Mouse (Mus musculus) urinary bladder, adult 18-20 months (tissue): ENCODE measurements at regions not wholly inside any gene's neighbourhood (a gene's known extent, or its start where the extent isn't known, plus 50 kb on each side); places are given as distances from the start of the nearest gene placed in this dataset.
"Not testable (repeated sequence)": the region's sequence is repeated elsewhere in the genome, so short reads cannot be mapped to it uniquely, and the experiment has no call there.

Experiments used
- DNase-seq, 2 experiments: peaks; one replicate each; pipeline ENCODE4 v3.0.0; 2022; ENCODE audit warnings: low spot score in 2 of 2, mixed read lengths in 2 of 2

- no peak for DNase-seq
Observed at GRCm38 (mm10) chr11:94882687-94883383, 53.2 kb upstream of the Col1a1 start.

- DNase-seq: no peak
Observed at GRCm38 (mm10) chr11:94881982-94882686, 53.9 kb upstream of the Col1a1 start.

GRCm38 (mm10) chr11:94880896-94881840 lies 54.9 kb upstream of the Col1a1 start:
- no peak for DNase-seq

DNA sequence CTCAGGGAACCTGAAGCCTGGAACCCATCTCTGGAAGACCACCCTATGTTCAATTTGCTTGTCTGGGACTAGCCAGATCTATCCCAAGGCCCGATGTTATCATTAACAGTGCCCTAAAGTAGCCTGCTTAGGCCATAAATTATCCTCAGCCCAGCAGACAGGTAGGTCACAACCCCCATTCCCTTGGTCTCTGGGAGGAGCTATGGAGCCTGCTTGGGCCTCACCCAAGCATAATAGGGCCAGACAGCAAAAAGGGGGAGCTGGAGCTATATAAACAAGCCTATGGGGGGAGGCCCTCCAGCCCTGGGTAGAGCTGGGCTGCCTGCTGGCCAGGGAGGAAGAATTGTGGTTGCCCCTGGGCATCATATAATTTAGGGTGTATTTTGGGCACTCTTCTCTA lies 59.3 kb upstream of the Col1a1 start:
- DNase-seq: no peak

DNA sequence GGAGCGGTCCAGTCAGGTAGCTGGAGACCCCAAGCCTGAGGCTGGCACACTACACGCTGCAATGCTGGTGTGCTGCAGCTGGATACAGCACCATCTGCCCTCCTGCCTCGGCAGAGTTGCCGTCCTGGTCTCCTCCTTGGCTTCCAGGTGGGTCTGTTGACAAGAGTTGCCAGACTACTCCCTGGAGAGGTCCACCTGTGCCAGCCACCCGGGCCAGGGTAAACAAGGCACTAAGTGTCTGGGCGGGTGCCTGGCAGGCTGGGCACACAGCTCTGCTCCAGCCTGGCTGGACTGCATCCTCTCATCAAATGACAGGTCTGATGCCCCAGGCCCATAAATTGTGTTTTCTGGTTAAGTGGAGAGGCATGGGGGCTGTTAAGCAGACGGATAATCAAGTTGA lies 61.0 kb upstream of the Col1a1 start:
- DNase-seq: no peak

DNA sequence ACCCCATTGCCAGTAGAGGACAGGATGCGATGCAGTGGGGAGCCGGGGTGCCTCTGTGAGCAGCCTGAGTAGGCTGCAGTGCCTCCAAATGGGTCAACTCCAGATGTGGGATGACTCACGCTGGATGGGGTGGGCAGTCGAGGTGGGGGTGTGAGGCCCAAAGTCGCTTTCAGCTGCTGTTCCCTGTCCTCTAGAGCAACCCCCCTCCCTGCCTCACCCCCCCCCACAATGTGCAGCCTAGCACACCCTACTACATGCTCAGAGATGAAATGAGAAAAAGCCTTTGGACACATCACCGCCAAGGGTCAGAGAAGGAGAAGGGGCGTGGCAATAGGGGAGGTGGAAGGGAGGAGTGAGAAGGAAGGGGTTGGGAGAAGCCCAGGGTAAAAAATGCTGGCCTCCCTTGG lies 61.9 kb upstream of the Col1a1 start:
- DNase-seq: peak in 1 of 2 experiments; percentile 54

- DNase-seq: no peak
Observed at GRCm38 (mm10) chr11:94873693-94874092, 62.3 kb upstream of the Col1a1 start.

GRCm38 (mm10) chr11:94872921-94873320 lies 63.1 kb upstream of the Col1a1 start:
- peak in 1 of 2 experiments; percentile 59 for DNase-seq

DNA sequence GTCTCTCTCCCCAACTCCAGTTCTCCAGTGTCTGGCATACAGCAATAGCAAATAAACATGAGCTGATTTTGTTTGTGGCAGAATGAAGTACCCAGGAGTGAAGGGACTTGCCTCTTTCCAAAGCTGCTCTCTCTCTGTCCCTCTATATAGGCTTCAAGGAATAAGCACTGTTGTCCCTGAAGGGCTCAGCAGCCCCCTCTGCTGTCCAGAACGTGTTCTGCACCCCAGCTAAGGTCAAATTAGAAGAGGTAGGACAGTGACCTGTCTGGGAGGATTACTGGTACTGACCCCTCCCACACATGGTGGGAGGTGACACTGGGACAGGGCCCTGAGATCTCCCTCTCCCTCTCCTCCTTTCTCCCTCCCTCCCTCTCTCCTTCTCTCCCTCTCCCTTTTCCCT lies 65.7 kb upstream of the Col1a1 start:
- peak; percentile 40 to 71 for DNase-seq

GRCm38 (mm10) chr11:94869866-94870265 lies 66.2 kb upstream of the Col1a1 start:
- DNase-seq: not testable (repeated sequence)

DNA sequence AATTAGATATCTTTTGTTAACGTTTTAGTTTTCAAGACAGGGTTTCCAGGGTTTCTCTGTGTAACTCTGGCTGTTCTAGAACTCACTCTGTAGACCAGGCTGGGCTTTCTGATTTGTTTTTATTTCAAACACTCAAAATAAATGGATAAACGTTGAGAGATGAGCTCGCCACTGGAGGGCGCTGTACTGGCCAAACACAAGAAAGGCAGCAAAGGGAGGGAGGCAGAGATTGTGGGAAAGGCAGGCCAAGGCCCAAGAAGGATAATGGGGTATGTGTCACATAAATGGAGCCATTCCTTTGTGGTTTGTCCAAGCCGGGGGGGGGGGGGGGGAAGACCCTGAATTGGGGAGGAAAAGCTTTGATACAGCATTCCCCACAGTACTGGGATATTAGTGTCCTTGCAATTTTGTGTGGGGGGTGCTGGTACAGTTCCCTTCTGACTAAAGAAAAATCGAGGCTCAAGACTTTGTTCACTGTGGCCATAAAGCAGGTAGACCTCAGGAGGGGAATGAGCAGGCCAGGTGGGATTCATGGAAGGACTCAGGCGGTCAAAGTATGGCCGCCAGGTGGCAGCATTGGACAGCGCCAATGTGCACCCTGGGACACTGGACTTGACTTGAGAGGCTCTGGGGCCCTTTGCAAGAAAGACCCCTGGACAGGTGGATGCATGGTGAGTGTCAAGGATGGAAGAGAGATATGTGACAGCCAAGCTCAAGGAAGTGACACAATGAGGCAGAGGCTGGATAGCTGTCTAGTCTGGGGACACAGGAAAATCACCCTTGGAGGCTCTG lies 69.7 kb upstream of the Col1a1 start:
- peak; percentile 60 to 79 for DNase-seq

- DNase-seq: no peak
Observed at GRCm38 (mm10) chr11:94850129-94850528, 67.6 kb upstream of the Tmem92 start.

- no peak for DNase-seq
Observed at GRCm38 (mm10) chr11:94839133-94839532, 56.6 kb upstream of the Tmem92 start.

GRCm38 (mm10) chr11:94838140-94838539 lies 55.6 kb upstream of the Tmem92 start:
- DNase-seq: no peak

- no peak for DNase-seq
Observed at GRCm38 (mm10) chr11:94836347-94836746, 53.8 kb upstream of the Tmem92 start.

- DNase-seq: peak; percentile 16 to 58
Observed at GRCm38 (mm10) chr11:94832246-94832985, 49.9 kb upstream of the Tmem92 start.
